Mouse (Mus musculus) cerebellum, adult 2 months (tissue): Measurements from ENCODE around the gene Nfkbia. TPM values are rescaled to one million over a fixed set of nuclear protein-coding genes. Genes with fewer than 3 reads are reported as not detected.

ENCODE experiments used
- DNase-seq, 2 experiments: peaks; one replicate each; pipeline ENCODE4 v3.0.0; 2021
- H3K27ac ChIP-seq: fragments of 200-500 bp; 2 replicates; pipeline ENCODE4 v1.5.1; 2012; ENCODE audit warnings: low read length, control low read depth, inconsistent platforms; ENCODE audit not compliant: insufficient read depth
- H3K27me3 ChIP-seq: fragments of 200-500 bp; 2 replicates; pipeline ENCODE4 v1.6.1; 2012; ENCODE audit warnings: inconsistent platforms, mild to moderate bottlenecking, low read length, moderate library complexity; ENCODE audit not compliant: control insufficient read depth, insufficient read depth
- H3K4me1 ChIP-seq: fragments of 200-500 bp; 2 replicates; pipeline ENCODE4 v1.6.1; 2011; ENCODE audit warnings: low read length; ENCODE audit not compliant: control insufficient read depth, insufficient read depth
- H3K4me3 ChIP-seq: fragments of 200-500 bp; replicated peaks from 2 replicates; pipeline ENCODE3; 2011; ENCODE audit warnings: mild to moderate bottlenecking, low read depth, low read length, control low read depth; ENCODE audit not compliant: insufficient read depth
- CTCF ChIP-seq: fragments of 200-500 bp; IDR thresholded peaks from 2 replicates; pipeline ENCODE4 v1.5.1; 2011; ENCODE audit warnings: low read depth, mild to moderate bottlenecking, control low read depth, low read length, moderate library complexity, borderline replicate concordance; ENCODE audit not compliant: insufficient read depth
- POLR2A ChIP-seq: fragments of 200-500 bp; IDR thresholded peaks from 2 replicates; pipeline ENCODE4 v1.6.1; 2011; ENCODE audit warnings: low read length, control low read depth, borderline replicate concordance; ENCODE audit not compliant: insufficient read depth
- whole genome bisulfite sequencing: fragments of 180-500 bp; shearing (Covaris S2); methylation state at CpG from one replicate; pipeline ENCODE4 v1.1.7; 2018; 5-methylcytosine and 5-hydroxymethylcytosine counted together
- polyA plus RNA-seq: library from polyadenylated mRNA; depleted of rRNA; stranded (reverse); fragments of >200 nt; gene quantifications from 2 replicates; pipeline ENCODE4 v1.2.3, GENCODE M21; 2012

Gene Nfkbia
- polyA plus RNA-seq, 1 experiment = 39.1 TPM

DNA sequence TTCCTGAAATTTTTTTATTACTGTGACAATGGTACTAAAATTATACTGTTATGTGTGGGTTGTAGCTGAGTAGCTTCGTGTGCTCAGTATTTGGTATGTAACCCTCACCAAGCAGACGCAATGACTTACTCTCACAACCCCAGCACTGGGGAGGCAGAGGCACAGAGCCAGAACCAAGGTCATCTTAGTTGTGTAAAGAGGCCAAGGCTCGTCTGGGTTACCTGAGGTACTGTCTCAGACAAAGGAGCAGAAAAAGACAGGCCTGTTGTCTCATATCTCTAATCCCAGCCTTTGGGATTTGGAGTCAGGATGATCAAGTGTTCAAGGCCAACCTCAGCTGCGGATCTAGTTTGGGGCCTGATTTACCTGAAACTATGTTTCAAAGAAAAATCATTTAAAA is 10.7 kb downstream of the Nfkbia start:
- Histone ChIP-seq H3K27ac (no peak overlapping the region), H3K4me3 (no peak overlapping the region), H3K27me3 (no peaks in the 10 kb centered on the region), H3K4me1 (peaks cover 3% of the 10 kb centered on the region; the same call in 1 of the 2 replicates)
- TF ChIP-seq POLR2A = no peak
- no peak for TF ChIP-seq CTCF
- WGBS = 89% methylated on average over 4 of the region's 4 CpGs
- no peak for DNase-seq

DNA sequence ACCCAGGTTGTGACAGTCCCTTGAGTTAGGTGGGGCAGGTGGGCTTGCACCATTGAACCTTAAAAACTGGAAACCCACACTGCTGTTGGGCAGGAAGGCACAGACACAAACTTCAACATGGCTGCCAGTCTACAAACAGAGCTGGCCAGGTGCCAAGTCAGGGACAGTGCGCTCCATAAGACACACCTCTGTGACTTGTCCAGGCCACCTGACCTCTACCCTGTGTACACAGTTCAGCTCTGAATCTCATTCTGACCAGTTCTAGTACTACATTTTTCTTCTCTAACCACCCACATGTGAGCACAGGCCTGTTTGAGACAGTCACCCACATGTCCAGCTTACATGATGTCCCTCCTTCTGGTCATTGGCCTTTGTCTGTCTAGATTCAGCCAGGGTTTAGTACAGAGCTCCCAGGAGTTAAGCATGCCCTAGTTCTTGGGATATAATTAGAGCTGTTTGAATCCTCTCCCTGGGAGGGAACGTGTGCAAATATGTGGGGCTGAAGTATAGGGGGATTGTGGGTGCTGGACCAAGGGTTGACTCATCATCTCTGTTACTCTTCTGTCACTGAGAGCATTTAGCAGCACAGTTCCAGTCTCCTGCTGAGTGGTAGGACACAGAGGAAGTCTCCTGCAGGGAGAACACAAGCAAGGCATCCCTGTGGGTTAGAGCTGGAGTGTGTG is 11.8 kb downstream of the Nfkbia start:
- H3K27me3 ChIP-seq = no peaks in the 10 kb centered on the region
- peaks cover 3% of the 10 kb centered on the region; the same call in 1 of the 2 replicates for H3K4me1 ChIP-seq
- H3K27ac ChIP-seq = no peak overlapping the region
- DNase-seq = peak in 1 of 2 experiments; percentile 13
- TF ChIP-seq CTCF = no peak
- TF ChIP-seq POLR2A = no peak
- H3K4me3 ChIP-seq = no peak overlapping the region
- WGBS = 57% methylated on average over 2 of the region's 2 CpGs

DNA sequence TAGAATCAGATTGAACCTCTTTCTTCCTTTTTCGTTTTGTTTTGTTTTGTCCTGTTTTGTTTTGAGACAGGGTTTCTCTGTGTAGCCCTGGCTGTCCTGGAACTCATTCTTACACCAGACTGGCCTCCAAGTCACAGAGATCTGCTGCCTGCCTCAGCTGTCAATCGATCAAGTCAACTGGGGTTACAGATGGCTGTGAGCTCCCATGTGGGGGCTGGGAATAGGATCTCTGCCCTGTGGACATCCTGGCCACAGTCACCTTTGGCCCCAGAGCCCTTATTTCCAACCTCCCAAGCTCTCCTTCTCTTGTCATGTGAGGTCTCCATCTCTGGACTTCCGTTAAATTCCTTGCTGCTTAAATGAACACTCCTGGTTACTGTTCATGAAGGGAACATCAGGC is 13.5 kb downstream of the Nfkbia start:
- 73% methylated on average over 3 of the region's 3 CpGs for WGBS
- H3K4me3 ChIP-seq = no peak overlapping the region
- no peak for DNase-seq
- H3K4me1 ChIP-seq = peaks cover 3% of the 10 kb centered on the region; the same call in 1 of the 2 replicates
- H3K27me3 ChIP-seq = no peaks in the 10 kb centered on the region
- no peak overlapping the region for H3K27ac ChIP-seq
- TF ChIP-seq POLR2A = no peak
- TF ChIP-seq CTCF = no peak

DNA sequence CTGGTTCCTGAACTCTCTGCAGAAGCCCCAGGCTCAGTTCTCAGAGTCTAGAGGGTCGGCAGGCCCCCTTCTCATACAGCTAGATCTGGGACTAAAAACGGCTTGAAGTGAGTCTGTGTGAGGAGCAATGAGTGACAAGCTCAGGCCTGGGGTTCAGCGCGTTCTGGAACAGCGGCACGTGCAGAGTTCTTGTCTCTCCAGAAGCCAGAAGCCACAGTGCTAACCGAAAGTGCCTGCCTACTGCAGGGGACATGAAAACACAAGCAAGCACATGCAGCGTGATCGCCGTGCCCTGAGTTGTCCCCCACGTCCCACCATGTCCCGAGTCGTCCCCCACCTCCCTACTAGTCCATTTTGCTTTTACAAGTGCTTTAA is 18.3 kb downstream of the Nfkbia start:
- no peak for TF ChIP-seq POLR2A
- whole genome bisulfite sequencing = 82% methylated on average over 13 of the region's 13 CpGs

GRCm38 (mm10) chr12:55473250-55474208 is 18.9 kb downstream of the Nfkbia start:
- Histone ChIP-seq H3K27ac (no peak overlapping the region; the same call in 1 of the 2 replicates), H3K4me1 (no peaks in the 10 kb centered on the region), H3K27me3 (no peaks in the 10 kb centered on the region), H3K4me3 (no peak overlapping the region)
- WGBS = 47% methylated on average over 8 of the region's 8 CpGs
- no peak for DNase-seq
- TF ChIP-seq CTCF = no peak
- TF ChIP-seq POLR2A = no peak

More for the DNA sequence above, 18.3 kb downstream of the Nfkbia start:
- H3K4me3 ChIP-seq = no peak overlapping the region
- DNase-seq = no peak
- H3K27me3 ChIP-seq = no peaks in the 10 kb centered on the region
- H3K27ac ChIP-seq = no peak overlapping the region; the same call in 1 of the 2 replicates
- no peaks in the 10 kb centered on the region for H3K4me1 ChIP-seq

DNA sequence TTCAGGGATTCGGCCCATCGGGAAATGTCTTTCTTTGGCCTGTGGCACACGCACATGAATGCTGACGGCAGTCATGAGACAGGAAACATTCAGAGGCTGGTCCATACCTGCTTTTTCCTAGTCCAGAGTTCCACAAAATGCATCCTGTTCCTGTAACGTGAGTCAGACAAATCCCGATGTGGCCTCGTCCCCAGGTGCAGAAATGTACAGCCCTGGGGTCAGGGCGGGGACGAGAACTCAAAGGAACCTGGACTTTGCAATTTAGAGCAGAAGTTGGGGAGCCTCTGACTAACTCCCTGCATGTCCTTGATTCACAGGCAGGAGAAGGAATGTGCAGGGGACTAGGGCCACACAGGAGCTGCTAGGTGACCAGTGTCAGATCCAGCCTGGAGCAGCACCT is 21.1 kb downstream of the Nfkbia start:
- no peak for DNase-seq
- 95% methylated on average over 9 of the region's 9 CpGs for WGBS
- no peak for TF ChIP-seq POLR2A
- TF ChIP-seq CTCF = no peak
- Histone ChIP-seq H3K27me3 (no peaks in the 10 kb centered on the region), H3K4me3 (no peak overlapping the region), H3K27ac (no peak overlapping the region), H3K4me1 (peaks cover 9% of the 10 kb centered on the region)

DNA sequence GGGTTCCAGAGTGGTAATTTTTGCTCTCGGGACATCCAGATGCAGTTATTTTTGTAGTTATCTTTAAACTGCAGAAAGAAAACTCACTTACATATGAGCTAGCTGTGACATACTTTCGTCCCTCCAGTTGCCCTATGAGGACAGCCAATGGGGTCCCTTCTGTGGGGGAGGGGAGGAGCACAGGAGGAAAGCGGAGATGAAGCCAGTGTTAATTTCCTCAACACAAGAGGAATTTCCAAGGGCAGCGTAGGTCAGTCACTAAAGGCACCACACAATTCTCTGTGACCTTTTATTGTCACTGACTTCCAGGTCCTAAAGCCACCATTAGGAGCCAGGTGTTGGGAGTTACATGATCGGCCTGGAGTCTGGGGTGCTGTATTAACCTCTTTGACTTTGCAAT is 22.0 kb downstream of the Nfkbia start:
- Histone ChIP-seq H3K27me3 (no peaks in the 10 kb centered on the region), H3K27ac (no peak overlapping the region), H3K4me3 (no peak overlapping the region), H3K4me1 (peaks cover 13% of the 10 kb centered on the region)
- WGBS = 84% methylated on average over 5 of the region's 5 CpGs
- DNase-seq = no peak
- TF ChIP-seq POLR2A (no peak), CTCF (no peak)
